Mouse (Mus musculus): ENCODE results near the gene Grin2d. TPM values are rescaled to one million over a fixed set of nuclear protein-coding genes. Genes with fewer than 3 reads are reported as not detected.

Grin2d gene
- polyA plus RNA-seq, 1 experiment from 2014 or later = 4.3 TPM

GRCm38 (mm10) chr7:45786661-45787413 is 91.3 kb downstream of the Grin2d start:
- H3K9me3 ChIP-seq (ENCODE audit: control insufficient read depth, low read length) = no peaks in the 10 kb centered on the region
- H3K4me2 ChIP-seq (ENCODE audit: low read depth, low read length) = peak overlapping the region; percentile 72
- H3K27me3 ChIP-seq (ENCODE audit: control insufficient read depth, insufficient read depth, low read length) = peaks cover 2% of the 10 kb centered on the region; the same call in 1 of the 2 replicates
- 0 out of 2 replicates have a peak overlapping the region, but pooled peaks have one; percentile 36 for H3K27ac ChIP-seq (ENCODE audit: low read depth, low read length)
- H3K9ac ChIP-seq (replicated peaks; ENCODE audit: low read depth, low read length) = peak overlapping the region; percentile 97
- WGBS = 6% methylated on average over 17 of the region's 17 CpGs
- H3K4me3 ChIP-seq (ENCODE audit: low read depth, low read length) = peak overlapping the region; percentile 97
- peaks cover 39% of the 10 kb centered on the region for H3K36me3 ChIP-seq (ENCODE audit: control insufficient read depth, insufficient read depth, low read length)
- peak; percentile 30 for ATAC-seq (ENCODE audit: low read depth)
- H3K4me1 ChIP-seq (ENCODE audit: control insufficient read depth, insufficient read depth, low read length) = peaks cover 13% of the 10 kb centered on the region

- peak overlapping the region; percentile 97 for H3K9ac ChIP-seq (replicated peaks; ENCODE audit: low read depth, low read length)
- no peaks in the 10 kb centered on the region for H3K9me3 ChIP-seq (ENCODE audit: control insufficient read depth, low read length)
- peaks cover 13% of the 10 kb centered on the region for H3K4me1 ChIP-seq (ENCODE audit: control insufficient read depth, insufficient read depth, low read length)
Measured at GRCm38 (mm10) chr7:45786136-45786578, 92.0 kb downstream of the Grin2d start.

GRCm38 (mm10) chr7:45785388-45786135 is 92.6 kb downstream of the Grin2d start:
- Histone ChIP-seq H3K27ac (ENCODE audit: low read depth, low read length) (peak overlapping the region; percentile 95), H3K4me1 (ENCODE audit: control insufficient read depth, insufficient read depth, low read length) (peaks cover 13% of the 10 kb centered on the region), H3K36me3 (ENCODE audit: control insufficient read depth, insufficient read depth, low read length) (peaks cover 30% of the 10 kb centered on the region), H3K4me3 (ENCODE audit: low read depth, low read length) (peak overlapping the region; percentile 97), H3K27me3 (ENCODE audit: control insufficient read depth, insufficient read depth, low read length) (peaks cover 2% of the 10 kb centered on the region; the same call in 1 of the 2 replicates), H3K4me2 (ENCODE audit: low read depth, low read length) (peak overlapping the region; percentile 72), H3K9ac (replicated peaks; ENCODE audit: low read depth, low read length) (peak overlapping the region; percentile 97), H3K9me3 (ENCODE audit: control insufficient read depth, low read length) (no peaks in the 10 kb centered on the region)
- ATAC-seq (ENCODE audit: low read depth) = peak; percentile 38
- under 1% methylated on average over 34 of the region's 42 CpGs for WGBS

More at GRCm38 (mm10) chr7:45786136-45786578, 92.0 kb downstream of the Grin2d start:
- H3K4me2 ChIP-seq (ENCODE audit: low read depth, low read length) = peak overlapping the region; percentile 72
- under 1% methylated on average over 14 of the region's 14 CpGs for WGBS
- H3K36me3 ChIP-seq (ENCODE audit: control insufficient read depth, insufficient read depth, low read length) = peaks cover 34% of the 10 kb centered on the region
- H3K4me3 ChIP-seq (ENCODE audit: low read depth, low read length) = peak overlapping the region; percentile 97
- H3K27ac ChIP-seq (ENCODE audit: low read depth, low read length) = peak overlapping the region; percentile 95
- peak; percentile 32 for ATAC-seq (ENCODE audit: low read depth)
- H3K27me3 ChIP-seq (ENCODE audit: control insufficient read depth, insufficient read depth, low read length) = peaks cover 2% of the 10 kb centered on the region; the same call in 1 of the 2 replicates

DNA sequence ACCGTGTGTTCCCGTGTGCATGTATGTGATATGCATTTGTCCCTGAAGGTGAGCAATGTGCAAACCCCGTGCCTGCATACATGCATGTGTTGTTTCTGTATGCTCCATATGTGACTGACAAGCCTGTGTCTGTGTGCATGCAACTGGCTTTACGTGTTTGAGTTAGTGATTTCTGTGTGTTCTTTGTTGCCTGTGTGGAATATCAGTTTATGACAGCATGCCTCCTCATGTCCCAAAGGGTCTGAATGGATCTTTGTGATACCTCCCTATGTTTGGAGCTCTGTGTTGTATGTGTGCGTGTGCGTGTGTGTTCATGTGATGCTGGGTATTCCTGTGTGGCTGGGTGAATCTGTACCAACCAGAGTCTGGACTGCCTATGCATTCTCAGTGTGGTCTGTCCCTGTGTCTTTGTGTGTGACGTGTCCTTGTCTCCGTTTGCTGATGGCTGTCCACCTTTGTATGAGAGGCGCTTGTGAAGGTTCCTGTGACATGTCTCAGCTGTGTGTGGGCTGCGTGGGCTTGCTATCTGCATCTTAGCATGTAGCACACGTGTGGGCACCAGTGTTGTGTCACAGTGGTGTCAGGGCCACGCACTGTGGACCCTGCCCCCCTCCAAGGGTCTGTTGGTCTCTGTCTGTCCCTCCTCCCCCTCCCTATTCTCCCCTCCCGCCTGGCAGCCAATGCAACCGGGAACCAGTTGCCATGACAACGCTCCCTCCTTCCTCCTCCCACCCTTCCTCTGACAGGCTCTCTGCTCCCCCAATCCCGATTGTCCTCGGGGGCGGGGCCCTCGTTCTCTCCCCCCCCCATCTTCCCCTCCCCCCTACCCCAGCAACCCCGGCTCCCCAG is 93.4 kb downstream of the Grin2d start, which contains the start of gene Sult2b1:
Sult2b1 (minus strand) TSS at position 146 of the 849 bp plus-strand sequence.
- Histone ChIP-seq H3K4me1 (ENCODE audit: control insufficient read depth, insufficient read depth, low read length) (peaks cover 13% of the 10 kb centered on the region), H3K36me3 (ENCODE audit: control insufficient read depth, insufficient read depth, low read length) (peaks cover 22% of the 10 kb centered on the region), H3K4me2 (ENCODE audit: low read depth, low read length) (peak within 1 kb of the TSS; percentile 72), H3K27me3 (ENCODE audit: control insufficient read depth, insufficient read depth, low read length) (peaks cover 2% of the 10 kb centered on the region; the same call in 1 of the 2 replicates), H3K9me3 (ENCODE audit: control insufficient read depth, low read length) (no peaks in the 10 kb centered on the region), H3K27ac (ENCODE audit: low read depth, low read length) (peak within 1 kb of the TSS; percentile 95), H3K4me3 (ENCODE audit: low read depth, low read length) (peak within 1 kb of the TSS; percentile 97), H3K9ac (replicated peaks; ENCODE audit: low read depth, low read length) (peak within 1 kb of the TSS; percentile 97)
- WGBS = 15% methylated on average over 15 of the region's 20 CpGs
- peak; percentile 63 for ATAC-seq (ENCODE audit: low read depth)

DNA sequence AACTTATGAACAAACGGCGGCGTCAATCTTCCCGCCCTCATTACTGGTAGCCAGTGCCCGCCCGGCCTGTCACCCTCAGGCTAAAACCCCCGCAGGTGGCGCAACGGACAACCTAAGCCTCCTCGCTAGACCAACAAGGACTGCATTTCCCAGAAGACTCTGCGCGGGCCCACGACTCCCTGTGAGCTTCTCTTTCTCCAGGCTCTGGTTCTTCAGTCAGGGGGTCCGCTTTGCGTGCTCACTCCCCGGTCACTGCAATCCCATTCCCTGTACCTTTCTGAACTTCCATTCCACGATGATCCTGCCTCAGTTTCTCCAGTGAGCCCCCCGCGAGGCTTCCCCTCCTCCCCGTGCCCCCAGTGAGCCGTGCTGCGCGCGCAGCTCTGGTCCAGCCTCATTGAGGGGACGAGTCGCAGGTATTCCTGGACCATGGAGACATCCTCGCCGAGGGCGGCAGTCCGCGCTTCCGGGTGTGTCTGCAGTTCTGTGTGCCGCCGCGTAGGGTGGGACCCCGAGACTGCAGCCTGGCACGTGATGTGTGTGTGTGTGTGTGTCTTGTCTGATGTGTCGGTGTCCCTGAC is 94.6 kb downstream of the Grin2d start, which contains the start of gene Lmtk3:
Lmtk3 (plus strand) TSS at position 228 of the 581 bp plus-strand sequence.
- under 1% methylated on average over 38 of the region's 38 CpGs for WGBS
- H3K4me3 ChIP-seq (ENCODE audit: low read depth, low read length) = peak within 1 kb of the TSS; percentile 97
- ATAC-seq (ENCODE audit: low read depth) = peak; percentile 58

DNA sequence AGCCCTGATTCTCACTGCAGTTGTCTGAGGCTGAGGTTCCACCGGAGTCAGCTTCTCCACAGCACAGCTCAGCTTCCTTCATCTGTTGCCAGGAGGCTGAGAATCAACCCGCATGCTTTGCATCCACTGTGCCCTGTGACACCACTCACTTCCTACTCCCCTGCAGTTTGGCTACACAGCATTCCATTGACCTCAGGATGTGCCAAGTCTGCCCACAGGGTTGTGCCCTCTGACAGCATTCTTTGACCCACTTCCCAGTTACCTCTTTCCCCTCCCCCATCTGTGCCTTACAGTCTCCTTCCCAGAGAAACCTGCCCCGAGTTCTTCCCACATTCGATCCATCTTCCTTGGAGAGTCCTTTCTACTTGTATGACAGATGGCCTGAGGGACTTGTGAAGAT is 95.9 kb downstream of the Grin2d start:
- no peak for ATAC-seq (ENCODE audit: low read depth)
- Histone ChIP-seq H3K9me3 (ENCODE audit: control insufficient read depth, low read length) (no peaks in the 10 kb centered on the region), H3K27ac (ENCODE audit: low read depth, low read length) (no peak overlapping the region), H3K4me2 (ENCODE audit: low read depth, low read length) (no peak overlapping the region), H3K9ac (replicated peaks; ENCODE audit: low read depth, low read length) (no peak overlapping the region), H3K27me3 (ENCODE audit: control insufficient read depth, insufficient read depth, low read length) (peaks cover 2% of the 10 kb centered on the region; the same call in 1 of the 2 replicates), H3K4me3 (ENCODE audit: low read depth, low read length) (no peak overlapping the region), H3K36me3 (ENCODE audit: control insufficient read depth, insufficient read depth, low read length) (0 out of 2 replicates have a peak, but pooled peaks cover under 1% of the 10 kb centered on the region), H3K4me1 (ENCODE audit: control insufficient read depth, insufficient read depth, low read length) (peaks cover 8% of the 10 kb centered on the region)
- 68% methylated on average over 4 of the region's 4 CpGs for WGBS

More for the DNA sequence above, 94.6 kb downstream of the Grin2d start, which contains the start of gene Lmtk3:
- Histone ChIP-seq H3K27me3 (ENCODE audit: control insufficient read depth, insufficient read depth, low read length) (peaks cover 2% of the 10 kb centered on the region; the same call in 1 of the 2 replicates), H3K27ac (ENCODE audit: low read depth, low read length) (peak within 1 kb of the TSS; percentile 95), H3K4me2 (ENCODE audit: low read depth, low read length) (peak within 1 kb of the TSS; percentile 72), H3K9ac (replicated peaks; ENCODE audit: low read depth, low read length) (peak within 1 kb of the TSS; percentile 97), H3K4me1 (ENCODE audit: control insufficient read depth, insufficient read depth, low read length) (peaks cover 13% of the 10 kb centered on the region), H3K36me3 (ENCODE audit: control insufficient read depth, insufficient read depth, low read length) (peaks cover 14% of the 10 kb centered on the region), H3K9me3 (ENCODE audit: control insufficient read depth, low read length) (no peaks in the 10 kb centered on the region)

All from neural tube, embryonic 14.5 days (tissue).